Mouse (Mus musculus) neural tube, embryonic 14.5 days (tissue): ENCODE measurements around the gene Pwp2. TPM values are rescaled to one million over a fixed set of nuclear protein-coding genes. Genes with fewer than 3 reads are reported as not detected.

ENCODE experiments used
- ATAC-seq: fragments of 200-750 bp; cut with Nextera tagmentation; 2 replicates; pipeline ENCODE4 v1.8.0; 2017; ENCODE audit warnings: low read depth, mild to moderate bottlenecking, moderate TSS enrichment, moderate library complexity
- H3K27ac ChIP-seq: fragments of 300-500 bp; sonication (generic); 2 replicates; pipeline ENCODE4 v1.5.1; 2014; ENCODE audit warnings: low read depth, mild to moderate bottlenecking, control low read depth, low read length, moderate library complexity, mixed read lengths
- H3K27me3 ChIP-seq: fragments of 300-500 bp; sonication (generic); 2 replicates; pipeline ENCODE4 v1.6.1; 2014; ENCODE audit warnings: low read length; ENCODE audit not compliant: control insufficient read depth, insufficient read depth
- H3K36me3 ChIP-seq: fragments of 300-500 bp; sonication (generic); 2 replicates; pipeline ENCODE4 v1.6.1; 2014; ENCODE audit warnings: low read length, mixed read lengths; ENCODE audit not compliant: control insufficient read depth, insufficient read depth
- H3K4me1 ChIP-seq: fragments of 300-500 bp; sonication (generic); 2 replicates; pipeline ENCODE4 v1.6.1; 2014; ENCODE audit warnings: low read length; ENCODE audit not compliant: control insufficient read depth, insufficient read depth
- H3K4me2 ChIP-seq: fragments of 300-500 bp; sonication (generic); 2 replicates; pipeline ENCODE4 v1.6.1; 2014; ENCODE audit warnings: mild to moderate bottlenecking, low read depth, low read length, control low read depth
- H3K4me3 ChIP-seq: fragments of 300-500 bp; sonication (generic); 2 replicates; pipeline ENCODE4 v1.5.1; 2014; ENCODE audit warnings: low read depth, low read length, control low read depth, mixed read lengths
- H3K9ac ChIP-seq: fragments of 300-500 bp; sonication (generic); replicated peaks from 2 replicates; pipeline ENCODE4 v1.6.1; 2014; ENCODE audit warnings: low read depth, mild to moderate bottlenecking, control low read depth, low read length, mixed read lengths
- H3K9me3 ChIP-seq: fragments of 300-500 bp; sonication (generic); 2 replicates; pipeline ENCODE4 v1.6.1; 2016; ENCODE audit warnings: low read length; ENCODE audit not compliant: control insufficient read depth
- WGBS: fragments of 180-500 bp; shearing (Covaris S2); extraction: QIAGEN DNeasy Blood & Tissue Kit; methylation state at CpG from one replicate; pipeline ENCODE4 v1.1.7; 2014; 5-methylcytosine and 5-hydroxymethylcytosine counted together
- polyA plus RNA-seq: library from polyadenylated mRNA; unstranded; fragments of >200 nt; fragmentation: Nextera tagmentation; extraction: Ambion mirVana; gene quantifications from 2 replicates; pipeline ENCODE4 v1.2.1, GENCODE M21; 2014

Pwp2 gene
- 12.7 and 15.7 TPM in 2 replicates for polyA plus RNA-seq

GRCm38 (mm10) chr10:78184531-78185380 lies at the start of gene Pwp2:
Gene Pwp2, minus strand, starts transcription at chr10:78185149.
- Histone ChIP-seq H3K4me3 (peak within 1 kb of the TSS; percentile 51), H3K27me3 (no peaks in the 10 kb centered on the region), H3K4me1 (peaks cover 6% of the 10 kb centered on the region), H3K27ac (peak within 1 kb of the TSS; percentile 75), H3K9me3 (no peaks in the 10 kb centered on the region), H3K36me3 (peaks cover 51% of the 10 kb centered on the region), H3K9ac (peak within 1 kb of the TSS; percentile 53), H3K4me2 (peak within 1 kb of the TSS; percentile 96)
- 1% methylated on average over 46 of the region's 47 CpGs for WGBS
- peak; percentile 98 for ATAC-seq

- Histone ChIP-seq H3K9ac (no peak overlapping the region), H3K27me3 (no peaks in the 10 kb centered on the region), H3K9me3 (no peaks in the 10 kb centered on the region), H3K4me2 (no peak overlapping the region), H3K4me1 (0 out of 2 replicates have a peak, but pooled peaks cover 3% of the 10 kb centered on the region), H3K36me3 (peaks cover 4% of the 10 kb centered on the region; the same call in 1 of the 2 replicates), H3K27ac (no peak overlapping the region), H3K4me3 (no peak overlapping the region)
- ATAC-seq, result no peak
- WGBS, result 96% methylated on average over 6 of the region's 6 CpGs
These were observed 48.8 kb upstream of the Pwp2 start for GRCm38 (mm10) chr10:78233756-78234155.

GRCm38 (mm10) chr10:78233161-78233560 lies 48.2 kb upstream of the Pwp2 start:
- H3K27ac ChIP-seq, result no peak overlapping the region
- 0 out of 2 replicates have a peak, but pooled peaks cover 3% of the 10 kb centered on the region for H3K4me1 ChIP-seq
- H3K4me3 ChIP-seq, result no peak overlapping the region
- no peaks in the 10 kb centered on the region for H3K27me3 ChIP-seq
- no peak for ATAC-seq
- no peak overlapping the region for H3K4me2 ChIP-seq
- H3K36me3 ChIP-seq, result peaks cover 8% of the 10 kb centered on the region; the same call in 1 of the 2 replicates
- WGBS, result 95% methylated on average over 5 of the region's 5 CpGs
- H3K9me3 ChIP-seq, result no peaks in the 10 kb centered on the region
- H3K9ac ChIP-seq, result no peak overlapping the region

- H3K9me3 ChIP-seq, result no peaks in the 10 kb centered on the region
- no peak overlapping the region for H3K9ac ChIP-seq
- no peak overlapping the region for H3K4me2 ChIP-seq
- H3K36me3 ChIP-seq, result peaks cover 12% of the 10 kb centered on the region; the same call in 1 of the 2 replicates
- 0 out of 2 replicates have a peak, but pooled peaks cover 3% of the 10 kb centered on the region for H3K4me1 ChIP-seq
- H3K27ac ChIP-seq, result no peak overlapping the region
- WGBS, result 73% methylated on average over 4 of the region's 4 CpGs
- ATAC-seq, result no peak
- no peaks in the 10 kb centered on the region for H3K27me3 ChIP-seq
- H3K4me3 ChIP-seq, result no peak overlapping the region
These were observed 47.5 kb upstream of the Pwp2 start for GRCm38 (mm10) chr10:78232301-78232980.

- ATAC-seq, result no peak
- H3K9ac ChIP-seq, result no peak overlapping the region
- no peaks in the 10 kb centered on the region for H3K9me3 ChIP-seq
- H3K27ac ChIP-seq, result no peak overlapping the region
- peaks cover 16% of the 10 kb centered on the region; the same call in 1 of the 2 replicates for H3K36me3 ChIP-seq
- no peak overlapping the region for H3K4me2 ChIP-seq
- 88% methylated on average over 5 of the region's 5 CpGs for WGBS
- no peaks in the 10 kb centered on the region for H3K27me3 ChIP-seq
- no peaks in the 10 kb centered on the region for H3K4me1 ChIP-seq
- H3K4me3 ChIP-seq, result no peak overlapping the region
These were observed 43.6 kb upstream of the Pwp2 start for GRCm38 (mm10) chr10:78228560-78228928.

- WGBS, result 86% methylated on average over 8 of the region's 8 CpGs
- no peak for ATAC-seq
These were observed 43.1 kb upstream of the Pwp2 start for GRCm38 (mm10) chr10:78227875-78228559.

GRCm38 (mm10) chr10:78224136-78224535 lies 39.2 kb upstream of the Pwp2 start:
- H3K27me3 ChIP-seq, result no peaks in the 10 kb centered on the region
- no peak for ATAC-seq
- H3K36me3 ChIP-seq, result peaks cover 24% of the 10 kb centered on the region; the same call in 1 of the 2 replicates
- H3K9me3 ChIP-seq, result no peaks in the 10 kb centered on the region
- H3K4me2 ChIP-seq, result no peak overlapping the region
- no peak overlapping the region for H3K27ac ChIP-seq
- 91% methylated on average over 6 of the region's 6 CpGs for WGBS
- no peak overlapping the region for H3K4me3 ChIP-seq
- no peak overlapping the region for H3K9ac ChIP-seq
- no peaks in the 10 kb centered on the region for H3K4me1 ChIP-seq

More at GRCm38 (mm10) chr10:78227875-78228559, 43.1 kb upstream of the Pwp2 start:
- Histone ChIP-seq H3K4me1 (no peaks in the 10 kb centered on the region), H3K27ac (no peak overlapping the region), H3K27me3 (no peaks in the 10 kb centered on the region), H3K4me3 (no peak overlapping the region), H3K9me3 (no peaks in the 10 kb centered on the region), H3K36me3 (peaks cover 16% of the 10 kb centered on the region; the same call in 1 of the 2 replicates), H3K4me2 (no peak overlapping the region), H3K9ac (no peak overlapping the region)

GRCm38 (mm10) chr10:78222908-78223307 lies 38.0 kb upstream of the Pwp2 start:
- H3K9me3 ChIP-seq, result no peaks in the 10 kb centered on the region
- H3K4me3 ChIP-seq, result no peak overlapping the region
- 83% methylated on average over 4 of the region's 4 CpGs for WGBS
- no peak overlapping the region for H3K9ac ChIP-seq
- no peaks in the 10 kb centered on the region for H3K4me1 ChIP-seq
- no peak overlapping the region for H3K4me2 ChIP-seq
- H3K27ac ChIP-seq, result no peak overlapping the region
- no peak for ATAC-seq
- peaks cover 23% of the 10 kb centered on the region; the same call in 1 of the 2 replicates for H3K36me3 ChIP-seq
- H3K27me3 ChIP-seq, result no peaks in the 10 kb centered on the region
